Mouse (Mus musculus) hindbrain, embryonic 11.5 days (tissue): ENCODE measurements around the gene Cnksr3. TPM values are rescaled to one million over a fixed set of nuclear protein-coding genes. Genes with fewer than 3 reads are reported as not detected.

Source experiments
- ATAC-seq: fragments of 200-750 bp; cut with Nextera tagmentation; 2 replicates; pipeline ENCODE4 v1.8.0; 2017; ENCODE audit warnings: mild to moderate bottlenecking, moderate TSS enrichment, moderate library complexity; ENCODE audit not compliant: low FRiP score
- DNase-seq: peaks from one replicate; pipeline ENCODE4 v3.0.0-alpha.2; 2015; ENCODE audit warnings: low spot score
- H3K27ac ChIP-seq: fragments of 300-500 bp; sonication (generic); 2 replicates; pipeline ENCODE4 v1.5.1; 2014; ENCODE audit warnings: mild to moderate bottlenecking, low read depth, low read length
- H3K27me3 ChIP-seq: fragments of 300-500 bp; sonication (generic); 2 replicates; pipeline ENCODE4 v1.6.1; 2014; ENCODE audit warnings: mild to moderate bottlenecking, low read length, moderate library complexity, mixed read lengths; ENCODE audit not compliant: control insufficient read depth, insufficient read depth
- H3K36me3 ChIP-seq: fragments of 300-500 bp; sonication (generic); 2 replicates; pipeline ENCODE4 v1.6.1; 2014; ENCODE audit warnings: mild to moderate bottlenecking, low read length, moderate library complexity, mixed read lengths; ENCODE audit not compliant: control insufficient read depth, insufficient read depth
- H3K4me1 ChIP-seq: fragments of 300-500 bp; sonication (generic); replicated peaks from 2 replicates; pipeline ENCODE4 v1.6.1; 2014; ENCODE audit warnings: low read length, mixed read lengths; ENCODE audit not compliant: control insufficient read depth, insufficient read depth
- H3K4me2 ChIP-seq: fragments of 300-500 bp; sonication (generic); replicated peaks from 2 replicates; pipeline ENCODE4 v1.6.1; 2014; ENCODE audit warnings: mild to moderate bottlenecking, low read depth, low read length
- H3K4me3 ChIP-seq: fragments of 300-500 bp; sonication (generic); 2 replicates; pipeline ENCODE4 v1.5.1; 2014; ENCODE audit warnings: low read depth, low read length
- H3K9ac ChIP-seq: fragments of 300-500 bp; sonication (generic); 2 replicates; pipeline ENCODE4 v1.6.1; 2014; ENCODE audit warnings: low read depth, low read length
- H3K9me3 ChIP-seq: fragments of 300-500 bp; sonication (generic); 2 replicates; pipeline ENCODE4 v1.6.1; 2016; ENCODE audit warnings: low read length; ENCODE audit not compliant: control insufficient read depth
- WGBS: fragments of 180-500 bp; shearing (Covaris S2); extraction: QIAGEN DNeasy Blood & Tissue Kit; methylation state at CpG from one replicate; pipeline ENCODE4 v1.1.7; 2014; 5-methylcytosine and 5-hydroxymethylcytosine counted together
- polyA plus RNA-seq: library from polyadenylated mRNA; unstranded; fragments of >200 nt; fragmentation: Nextera tagmentation; extraction: Ambion mirVana; gene quantifications from 2 replicates; pipeline ENCODE4 v1.2.1, GENCODE M21; 2014

Cnksr3 gene
- polyA plus RNA-seq, 1 experiment from 2014 or later, result 6.3 TPM

DNA sequence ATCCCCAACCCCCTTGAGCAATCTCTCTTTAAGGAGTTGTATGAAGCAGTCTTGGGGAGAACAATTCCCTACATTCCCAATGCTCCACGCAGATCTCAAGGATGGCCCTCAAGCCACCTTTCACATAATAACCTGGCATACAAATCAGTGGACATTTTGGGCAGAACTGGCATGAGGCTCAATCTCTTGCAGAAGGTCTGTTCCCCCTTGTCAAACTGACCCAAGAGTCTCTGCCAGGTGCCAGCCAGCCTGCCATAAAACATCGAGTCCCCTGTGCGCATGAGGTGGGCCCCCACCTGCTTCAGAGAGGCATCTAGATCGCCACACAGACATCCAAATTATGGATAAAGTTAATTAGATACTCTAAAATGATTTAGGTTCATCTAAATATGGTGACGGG, 25.0 kb downstream of the Cnksr3 start:
- no peaks in the 10 kb centered on the region; the same call in 1 of the 2 replicates for H3K9me3 ChIP-seq
- H3K9ac ChIP-seq, result no peak overlapping the region
- ATAC-seq (no peak), DNase-seq (no peak)
- no peak overlapping the region for H3K4me3 ChIP-seq
- no peaks in the 10 kb centered on the region for H3K4me1 ChIP-seq
- no peaks in the 10 kb centered on the region for H3K27me3 ChIP-seq
- WGBS, result 95% methylated on average over 5 of the region's 5 CpGs
- no peaks in the 10 kb centered on the region for H3K36me3 ChIP-seq
- no peak overlapping the region for H3K27ac ChIP-seq
- H3K4me2 ChIP-seq, result no peak overlapping the region

DNA sequence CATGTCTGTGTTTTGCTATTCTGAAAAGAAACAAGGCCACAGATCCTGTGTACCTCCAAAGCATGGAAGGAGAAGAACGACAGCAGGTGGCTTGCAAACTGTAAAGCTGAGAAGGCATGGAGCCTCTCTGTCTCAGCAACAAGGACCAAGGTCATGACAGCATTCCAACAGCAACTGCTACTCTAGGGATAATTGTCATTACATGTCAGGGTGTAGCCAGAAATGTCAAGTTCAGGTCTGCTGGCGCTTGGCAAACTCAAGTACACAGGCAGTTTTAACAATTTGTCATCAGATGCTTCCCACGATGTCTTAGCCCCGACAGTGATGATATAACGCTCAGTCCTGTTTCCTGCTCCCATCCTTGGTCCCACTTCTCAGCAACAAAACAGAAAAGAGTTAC, 26.0 kb downstream of the Cnksr3 start:
- H3K4me1 ChIP-seq, result no peaks in the 10 kb centered on the region
- no peak for ATAC-seq
- H3K4me2 ChIP-seq, result no peak overlapping the region
- H3K27ac ChIP-seq, result no peak overlapping the region
- DNase-seq, result no peak
- H3K36me3 ChIP-seq, result no peaks in the 10 kb centered on the region
- H3K27me3 ChIP-seq, result no peaks in the 10 kb centered on the region
- H3K4me3 ChIP-seq, result no peak overlapping the region
- 93% methylated on average over 5 of the region's 5 CpGs for WGBS
- no peaks in the 10 kb centered on the region; the same call in 1 of the 2 replicates for H3K9me3 ChIP-seq
- no peak overlapping the region for H3K9ac ChIP-seq

DNA sequence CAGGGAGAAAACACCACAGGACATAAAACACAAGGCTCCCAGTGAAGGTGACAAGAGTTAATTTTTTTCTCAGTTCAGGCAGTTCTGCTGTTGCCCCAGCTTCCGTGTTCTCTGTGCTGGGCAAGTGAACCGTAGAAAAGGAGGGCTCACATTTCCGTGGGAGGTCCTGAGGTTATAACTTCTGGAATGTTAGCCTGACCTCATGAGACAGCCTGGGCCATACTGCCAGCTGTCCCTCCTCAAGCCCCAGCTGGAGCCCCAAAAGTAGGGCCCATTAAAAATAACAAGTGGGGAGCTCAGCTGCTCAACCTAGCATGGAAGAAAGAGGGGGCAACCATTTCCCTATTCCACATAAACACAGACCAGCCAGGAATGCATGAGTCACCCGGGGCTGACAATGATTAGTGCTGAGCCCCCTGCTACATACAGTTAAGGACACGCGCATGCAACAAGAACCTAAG, 28.8 kb downstream of the Cnksr3 start:
- Histone ChIP-seq H3K9ac (no peak overlapping the region), H3K27ac (no peak overlapping the region), H3K36me3 (no peaks in the 10 kb centered on the region), H3K27me3 (no peaks in the 10 kb centered on the region), H3K9me3 (no peaks in the 10 kb centered on the region; the same call in 1 of the 2 replicates), H3K4me2 (no peak overlapping the region), H3K4me1 (no peaks in the 10 kb centered on the region), H3K4me3 (no peak overlapping the region)
- DNase-seq (peak; percentile 24), ATAC-seq (peak; percentile 37; the same call in 1 of the 2 replicates)
- WGBS, result 46% methylated on average over 6 of the region's 6 CpGs

DNA sequence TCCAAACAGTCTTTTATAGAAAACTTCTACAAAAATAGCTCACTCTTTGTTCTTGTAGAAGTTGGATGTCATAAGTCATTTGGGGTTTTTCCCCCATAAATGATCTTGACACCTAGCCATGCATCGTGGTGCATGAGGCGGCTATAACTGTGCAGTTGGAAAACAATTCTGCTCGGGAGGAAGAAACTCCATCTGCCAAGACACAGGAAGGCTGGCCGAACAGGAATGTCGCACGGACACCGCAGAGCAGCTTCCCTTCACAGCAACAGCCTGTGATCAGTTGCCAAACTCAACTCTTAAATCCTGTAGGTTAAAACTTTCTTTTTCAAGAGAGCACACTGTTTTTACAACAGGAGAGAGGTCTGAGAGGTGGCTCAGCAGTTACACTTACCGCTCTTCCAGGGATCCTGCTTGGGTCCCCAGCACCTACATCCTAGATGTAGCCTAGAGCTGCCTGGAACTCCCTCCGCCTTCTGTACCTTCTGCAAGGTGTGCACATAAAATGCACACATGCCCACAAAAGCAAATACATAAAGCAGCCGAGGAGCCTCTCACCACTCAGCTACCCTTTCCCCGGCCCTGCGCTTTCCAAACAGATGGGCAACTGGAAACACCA, 29.4 kb downstream of the Cnksr3 start:
- Histone ChIP-seq H3K9ac (no peak overlapping the region), H3K36me3 (no peaks in the 10 kb centered on the region), H3K27ac (no peak overlapping the region), H3K4me1 (no peaks in the 10 kb centered on the region), H3K4me2 (no peak overlapping the region), H3K9me3 (no peaks in the 10 kb centered on the region; the same call in 1 of the 2 replicates), H3K4me3 (no peak overlapping the region), H3K27me3 (no peaks in the 10 kb centered on the region)
- 63% methylated on average over 12 of the region's 12 CpGs for WGBS
- DNase-seq (no peak), ATAC-seq (no peak)

DNA sequence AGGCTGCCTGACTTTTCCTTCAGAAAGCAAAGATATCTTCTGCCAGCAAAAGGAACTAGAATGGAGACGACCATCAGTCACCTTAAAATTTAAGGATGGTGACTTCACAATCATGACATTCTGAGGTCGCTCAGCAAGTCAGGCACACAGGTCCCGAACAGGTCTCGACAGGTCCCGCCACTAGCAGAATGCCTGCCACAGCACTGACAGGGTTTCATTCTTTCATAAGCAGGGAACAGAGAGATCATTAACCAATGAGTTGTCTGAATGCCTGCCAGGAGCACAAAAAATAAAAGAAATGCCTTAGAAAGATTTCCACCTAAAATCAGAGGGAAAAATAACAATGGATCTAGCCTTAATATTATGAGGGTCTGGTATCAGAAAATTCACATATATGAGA, 31.7 kb downstream of the Cnksr3 start:
- no peak overlapping the region for H3K9ac ChIP-seq
- no peaks in the 10 kb centered on the region for H3K4me1 ChIP-seq
- WGBS, result 85% methylated on average over 5 of the region's 5 CpGs
- DNase-seq (no peak), ATAC-seq (no peak)
- no peaks in the 10 kb centered on the region for H3K36me3 ChIP-seq
- H3K4me2 ChIP-seq, result no peak overlapping the region
- no peak overlapping the region for H3K4me3 ChIP-seq
- no peak overlapping the region for H3K27ac ChIP-seq
- no peaks in the 10 kb centered on the region for H3K27me3 ChIP-seq
- no peaks in the 10 kb centered on the region; the same call in 1 of the 2 replicates for H3K9me3 ChIP-seq

DNA sequence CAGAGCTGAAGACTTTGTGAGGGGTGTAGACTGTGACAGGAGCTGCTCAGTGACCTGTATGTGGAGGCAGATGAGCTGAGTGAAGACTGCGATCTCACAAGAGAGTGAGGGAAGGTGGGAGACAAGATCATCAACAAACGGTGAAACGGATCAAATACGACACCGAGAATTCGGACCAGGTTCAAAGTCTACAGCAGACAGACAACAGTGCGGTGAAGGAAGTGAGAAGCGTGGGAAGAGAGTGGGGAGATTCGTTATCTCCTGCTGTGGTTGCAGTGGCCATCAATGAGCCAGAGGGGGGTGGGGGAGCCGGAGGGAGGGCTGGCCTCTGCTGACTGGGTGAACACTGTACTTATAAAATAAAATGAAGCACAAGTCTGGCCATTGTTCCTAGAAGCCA, 33.5 kb downstream of the Cnksr3 start:
- H3K4me2 ChIP-seq, result no peak overlapping the region
- 86% methylated on average over 10 of the region's 10 CpGs for WGBS
- no peak overlapping the region for H3K27ac ChIP-seq
- no peaks in the 10 kb centered on the region for H3K27me3 ChIP-seq
- no peaks in the 10 kb centered on the region for H3K36me3 ChIP-seq
- no peak overlapping the region for H3K4me3 ChIP-seq
- ATAC-seq (no peak), DNase-seq (no peak)
- H3K9me3 ChIP-seq, result no peaks in the 10 kb centered on the region
- H3K4me1 ChIP-seq, result no peaks in the 10 kb centered on the region
- H3K9ac ChIP-seq, result no peak overlapping the region

DNA sequence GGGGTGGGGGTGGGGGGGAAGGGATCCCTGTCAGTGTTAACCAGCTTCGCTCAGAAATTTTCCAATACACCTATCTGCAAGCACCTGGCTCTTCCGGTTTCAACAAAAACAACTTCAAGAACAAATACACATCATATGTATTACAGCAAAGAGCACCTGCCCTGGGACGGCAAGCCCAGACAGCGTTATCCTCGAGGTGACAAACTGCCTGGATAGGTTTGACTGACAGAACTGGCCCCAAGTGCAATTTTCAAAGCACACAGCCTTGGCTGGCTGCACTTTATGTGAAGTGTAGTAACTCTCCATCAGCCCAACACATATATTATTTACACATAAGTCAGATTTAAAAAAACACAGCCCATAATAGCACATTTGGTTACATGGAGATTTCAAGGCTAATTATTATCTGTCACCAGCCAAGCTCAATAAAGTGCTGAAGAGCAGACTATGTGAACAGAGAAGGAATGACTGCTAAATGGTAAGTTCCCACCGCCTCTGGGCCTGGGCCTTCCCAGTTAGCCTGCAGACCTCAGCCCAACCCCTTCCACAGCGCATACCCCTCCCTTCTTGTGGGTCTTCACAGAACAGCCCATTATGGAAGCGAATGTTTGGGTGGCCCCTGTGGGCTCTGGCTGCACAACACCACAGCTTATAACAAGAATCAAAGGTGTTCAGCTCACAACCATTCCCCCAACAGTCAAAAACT, 35.7 kb downstream of the Cnksr3 start:
- H3K9ac ChIP-seq, result no peak overlapping the region
- WGBS, result 97% methylated on average over 8 of the region's 8 CpGs
- DNase-seq, result no peak
- H3K4me2 ChIP-seq, result no peak overlapping the region
- H3K9me3 ChIP-seq, result no peaks in the 10 kb centered on the region
- H3K27me3 ChIP-seq, result no peaks in the 10 kb centered on the region
- no peak overlapping the region for H3K4me3 ChIP-seq
- no peaks in the 10 kb centered on the region for H3K36me3 ChIP-seq
- ATAC-seq, result no peak
- no peak overlapping the region for H3K27ac ChIP-seq
- no peaks in the 10 kb centered on the region for H3K4me1 ChIP-seq

DNA sequence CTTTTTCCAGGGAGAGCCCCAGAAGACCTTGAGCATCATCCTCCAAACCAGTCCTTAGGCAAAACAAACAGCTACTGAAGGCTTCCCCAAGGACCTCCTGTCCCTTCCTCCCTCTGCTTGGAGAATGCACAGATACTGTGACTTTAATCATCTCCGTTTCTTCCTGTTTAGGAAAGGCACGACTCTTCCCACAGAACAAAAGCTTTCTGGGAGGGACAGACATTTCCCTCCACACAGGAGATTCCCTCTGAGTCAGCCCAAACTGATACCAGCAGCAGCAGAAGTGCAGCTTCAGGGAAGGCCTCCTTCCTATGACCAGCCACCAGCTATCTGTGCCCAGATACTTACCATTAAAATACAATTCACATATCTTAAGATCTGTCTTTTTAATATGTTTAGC, 37.6 kb downstream of the Cnksr3 start:
- H3K27me3 ChIP-seq, result no peaks in the 10 kb centered on the region
- no peak for DNase-seq
- no peaks in the 10 kb centered on the region for H3K36me3 ChIP-seq
- H3K4me3 ChIP-seq, result no peak overlapping the region
- WGBS, result 58% methylated on average over 2 of the region's 2 CpGs
- H3K27ac ChIP-seq, result no peak overlapping the region
- H3K4me2 ChIP-seq, result no peak overlapping the region
- no peak for ATAC-seq
- H3K9ac ChIP-seq, result no peak overlapping the region
- no peaks in the 10 kb centered on the region for H3K9me3 ChIP-seq
- no peaks in the 10 kb centered on the region for H3K4me1 ChIP-seq

DNA sequence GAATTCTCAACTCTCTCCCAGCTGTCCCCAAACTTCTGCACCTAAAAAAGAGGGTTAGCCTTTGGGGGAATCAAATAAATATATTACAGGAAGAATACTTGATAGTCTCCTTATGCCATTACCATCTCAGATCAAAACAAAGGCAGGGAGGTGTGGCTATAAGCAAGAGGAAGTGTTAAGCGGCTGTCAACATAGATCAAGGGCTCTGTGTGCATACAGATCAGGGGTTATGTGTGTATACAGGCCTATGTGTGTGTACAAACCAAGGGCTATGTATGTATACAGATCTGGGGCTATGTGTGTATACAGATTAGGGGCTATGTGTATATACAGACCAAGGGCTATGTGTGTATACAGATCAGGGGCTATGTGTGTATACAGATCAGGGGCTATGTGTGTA, 38.9 kb downstream of the Cnksr3 start:
- no peaks in the 10 kb centered on the region for H3K27me3 ChIP-seq
- H3K4me1 ChIP-seq, result no peaks in the 10 kb centered on the region
- 91% methylated on average over 1 of the region's 1 CpGs for WGBS
- DNase-seq (no peak), ATAC-seq (no peak)
- no peak overlapping the region for H3K4me2 ChIP-seq
- no peaks in the 10 kb centered on the region for H3K36me3 ChIP-seq
- H3K9me3 ChIP-seq, result no peaks in the 10 kb centered on the region
- H3K4me3 ChIP-seq, result no peak overlapping the region
- no peak overlapping the region for H3K9ac ChIP-seq
- H3K27ac ChIP-seq, result no peak overlapping the region
